Mouse (Mus musculus) cortical plate, adult 2 months (tissue): Measurements from ENCODE around the gene Alg6. TPM values are rescaled to one million over a fixed set of nuclear protein-coding genes. Genes with fewer than 3 reads are reported as not detected.

Experiments
- H3K27ac ChIP-seq: fragments of 200-500 bp; 2 replicates; pipeline ENCODE4 v1.5.1; 2012; ENCODE audit warnings: low read length, control low read depth, inconsistent platforms; ENCODE audit not compliant: insufficient read depth
- H3K4me1 ChIP-seq: fragments of 200-500 bp; 2 replicates; pipeline ENCODE4 v1.6.1; 2011; ENCODE audit warnings: low read length; ENCODE audit not compliant: control insufficient read depth, insufficient read depth
- H3K4me3 ChIP-seq: fragments of 200-500 bp; 2 replicates; pipeline ENCODE4 v1.5.1; 2011; ENCODE audit warnings: mild to moderate bottlenecking, low read length, control low read depth; ENCODE audit not compliant: insufficient read depth
- CTCF ChIP-seq: fragments of 200-500 bp; IDR thresholded peaks from 2 replicates; pipeline ENCODE4 v1.5.1; 2011; ENCODE audit warnings: mild to moderate bottlenecking, control low read depth, low read length; ENCODE audit not compliant: insufficient read depth; ENCODE audit errors: extremely low read depth
- POLR2A ChIP-seq: fragments of 200-500 bp; IDR thresholded peaks from 2 replicates; pipeline ENCODE4 v1.6.1; 2011; ENCODE audit warnings: mild to moderate bottlenecking, low read length, control low read depth; ENCODE audit not compliant: insufficient read depth; ENCODE audit errors: extremely low read depth
- polyA plus RNA-seq: library from polyadenylated mRNA; depleted of rRNA; stranded (reverse); fragments of >200 nt; gene quantifications from 2 replicates; pipeline ENCODE4 v1.2.3, GENCODE M21; 2012; rRNA removed

Gene Alg6
- polyA plus RNA-seq, 1 experiment, result 13.3 TPM

- no peak overlapping the region for H3K4me3 ChIP-seq
- no peaks in the 10 kb centered on the region for H3K4me1 ChIP-seq
- no peak overlapping the region for H3K27ac ChIP-seq
- no peak for TF ChIP-seq CTCF
These were observed 8.9 kb downstream of the Alg6 start for GRCm38 (mm10) chr4:99724331-99724730.

- no peak overlapping the region for H3K27ac ChIP-seq
- no peak overlapping the region for H3K4me3 ChIP-seq
- no peaks in the 10 kb centered on the region for H3K4me1 ChIP-seq
- no peak for TF ChIP-seq CTCF
- no peak for TF ChIP-seq POLR2A
These were observed 10.5 kb downstream of the Alg6 start for GRCm38 (mm10) chr4:99725914-99726451.

GRCm38 (mm10) chr4:99739836-99740235, 24.4 kb downstream of the Alg6 start:
- Histone ChIP-seq H3K4me3 (no peak overlapping the region), H3K4me1 (no peaks in the 10 kb centered on the region), H3K27ac (no peak overlapping the region)
- no peak for TF ChIP-seq CTCF
- TF ChIP-seq POLR2A, result no peak

GRCm38 (mm10) chr4:99752426-99752825, 37.0 kb downstream of the Alg6 start:
- no peak overlapping the region for H3K27ac ChIP-seq
- TF ChIP-seq POLR2A (no peak), CTCF (no peak)
- no peak overlapping the region for H3K4me3 ChIP-seq
- no peaks in the 10 kb centered on the region for H3K4me1 ChIP-seq

- TF ChIP-seq POLR2A, result no peak
- no peak overlapping the region for H3K4me3 ChIP-seq
- no peak overlapping the region for H3K27ac ChIP-seq
- H3K4me1 ChIP-seq, result no peaks in the 10 kb centered on the region
These were observed 50.8 kb downstream of the Alg6 start for GRCm38 (mm10) chr4:99766303-99766702.

- no peak overlapping the region for H3K27ac ChIP-seq
- no peaks in the 10 kb centered on the region for H3K4me1 ChIP-seq
- TF ChIP-seq CTCF (peak; percentile 44), POLR2A (no peak)
- H3K4me3 ChIP-seq, result no peak overlapping the region
These were observed 51.3 kb downstream of the Alg6 start for GRCm38 (mm10) chr4:99766753-99767152.

GRCm38 (mm10) chr4:99770555-99770954, 55.1 kb downstream of the Alg6 start:
- no peak overlapping the region for H3K4me3 ChIP-seq
- TF ChIP-seq POLR2A (no peak), CTCF (no peak)

GRCm38 (mm10) chr4:99773041-99773440, 57.6 kb downstream of the Alg6 start:
- TF ChIP-seq CTCF, result no peak
- TF ChIP-seq POLR2A, result no peak
- no peaks in the 10 kb centered on the region for H3K4me1 ChIP-seq
- H3K4me3 ChIP-seq, result no peak overlapping the region
- no peak overlapping the region for H3K27ac ChIP-seq

More at GRCm38 (mm10) chr4:99770555-99770954, 55.1 kb downstream of the Alg6 start:
- Histone ChIP-seq H3K4me1 (no peaks in the 10 kb centered on the region), H3K27ac (no peak overlapping the region)

- no peak for TF ChIP-seq CTCF
- TF ChIP-seq POLR2A, result no peak
- H3K27ac ChIP-seq, result no peak overlapping the region
- no peaks in the 10 kb centered on the region for H3K4me1 ChIP-seq
- no peak overlapping the region for H3K4me3 ChIP-seq
These were observed 76.9 kb downstream of the Alg6 start for GRCm38 (mm10) chr4:99792365-99792764.

Other genes starting within 250 kb of the Alg6 start
- not detected in 2 replicates for gene Foxd3, start 59.4 kb upstream of the Alg6 start, polyA plus RNA-seq
- gene Efcab7, start 113.5 kb downstream of the Alg6 start, polyA plus RNA-seq, result 6.0 and 7.2 TPM in 2 replicates
- gene Pgm1, start 213.8 kb downstream of the Alg6 start, polyA plus RNA-seq, result 60.8 and 61.0 TPM in 2 replicates
- 3.5 and 4.8 TPM in 2 replicates for gene Itgb3bp, start 214.1 kb downstream of the Alg6 start, polyA plus RNA-seq